Mouse (Mus musculus): ENCODE data around the gene Ifitm10. TPM values are rescaled to one million over a fixed set of nuclear protein-coding genes. Genes with fewer than 3 reads are reported as not detected.
"Not testable (repeated sequence)": the region's sequence is repeated elsewhere in the genome, so short reads cannot be mapped to it uniquely, and the experiment has no call there.

Ifitm10 gene
- polyA plus RNA-seq, 1 experiment, result 10.8 TPM

GRCm38 (mm10) chr7:142285130-142285835 is 88.3 kb downstream of the Ifitm10 start:
- H3K4me1 ChIP-seq (replicated peaks; ENCODE audit: control insufficient read depth, insufficient read depth, low read length), result 0 out of 2 replicates have a peak, but pooled peaks cover 2% of the 10 kb centered on the region
- no peaks in the 10 kb centered on the region for H3K36me3 ChIP-seq (ENCODE audit: control insufficient read depth, insufficient read depth, low read length)
- TF ChIP-seq CTCF (IDR thresholded peaks at IDR 0.05; ENCODE audit: borderline replicate concordance, control insufficient read depth, extremely low read depth, insufficient read depth, low read length, poor library complexity) (no peak), POLR2A (IDR thresholded peaks at IDR 0.05; ENCODE audit: control insufficient read depth, extremely low read depth, insufficient read depth, low read length, poor library complexity) (no peak)
- no peak overlapping the region for H3K4me3 ChIP-seq (ENCODE audit: control insufficient read depth, insufficient read depth, low read length)
- no peak for DNase-seq
- no peaks in the 10 kb centered on the region; the same call in 1 of the 2 replicates for H3K27me3 ChIP-seq (ENCODE audit: control insufficient read depth, insufficient read depth, low read length)
- WGBS, result 28% methylated on average over 23 of the region's 23 CpGs
- H3K27ac ChIP-seq (ENCODE audit: control insufficient read depth, insufficient read depth, low read length), result no peak overlapping the region

- Histone ChIP-seq H3K4me3 (ENCODE audit: control insufficient read depth, insufficient read depth, low read length) (peak overlapping the region; percentile 61), H3K27ac (ENCODE audit: control insufficient read depth, insufficient read depth, low read length) (no peak overlapping the region), H3K4me1 (replicated peaks; ENCODE audit: control insufficient read depth, insufficient read depth, low read length) (0 out of 2 replicates have a peak, but pooled peaks cover 2% of the 10 kb centered on the region), H3K36me3 (ENCODE audit: control insufficient read depth, insufficient read depth, low read length) (no peaks in the 10 kb centered on the region), H3K27me3 (ENCODE audit: control insufficient read depth, insufficient read depth, low read length) (no peaks in the 10 kb centered on the region; the same call in 1 of the 2 replicates)
- no peak for TF ChIP-seq POLR2A (IDR thresholded peaks at IDR 0.05; ENCODE audit: control insufficient read depth, extremely low read depth, insufficient read depth, low read length, poor library complexity)
- no peak for TF ChIP-seq CTCF (IDR thresholded peaks at IDR 0.05; ENCODE audit: borderline replicate concordance, control insufficient read depth, extremely low read depth, insufficient read depth, low read length, poor library complexity)
- DNase-seq, result peak; percentile 89
- under 1% methylated on average over 19 of the region's 19 CpGs for WGBS
Measured at GRCm38 (mm10) chr7:142284615-142285080, 88.9 kb downstream of the Ifitm10 start.

GRCm38 (mm10) chr7:142284023-142284591 is 89.4 kb downstream of the Ifitm10 start:
- under 1% methylated on average over 38 of the region's 38 CpGs for WGBS
- TF ChIP-seq CTCF (IDR thresholded peaks at IDR 0.05; ENCODE audit: borderline replicate concordance, control insufficient read depth, extremely low read depth, insufficient read depth, low read length, poor library complexity) (no peak; the same call in 1 of the 2 replicates), POLR2A (IDR thresholded peaks at IDR 0.05; ENCODE audit: control insufficient read depth, extremely low read depth, insufficient read depth, low read length, poor library complexity) (0 out of 2 replicates have a peak, but pooled peaks have one; percentile 25)
- 0 out of 2 replicates have a peak, but pooled peaks cover 2% of the 10 kb centered on the region for H3K4me1 ChIP-seq (replicated peaks; ENCODE audit: control insufficient read depth, insufficient read depth, low read length)
- peak overlapping the region; percentile 61 for H3K4me3 ChIP-seq (ENCODE audit: control insufficient read depth, insufficient read depth, low read length)
- no peaks in the 10 kb centered on the region for H3K36me3 ChIP-seq (ENCODE audit: control insufficient read depth, insufficient read depth, low read length)
- no peaks in the 10 kb centered on the region; the same call in 1 of the 2 replicates for H3K27me3 ChIP-seq (ENCODE audit: control insufficient read depth, insufficient read depth, low read length)
- DNase-seq, result peak; percentile 55
- H3K27ac ChIP-seq (ENCODE audit: control insufficient read depth, insufficient read depth, low read length), result no peak overlapping the region

GRCm38 (mm10) chr7:142282847-142283246 is 90.7 kb downstream of the Ifitm10 start:
- not testable (repeated sequence) for H3K4me1 ChIP-seq (replicated peaks; ENCODE audit: control insufficient read depth, insufficient read depth, low read length); DNase-seq; H3K27ac ChIP-seq (ENCODE audit: control insufficient read depth, insufficient read depth, low read length); H3K4me3 ChIP-seq (ENCODE audit: control insufficient read depth, insufficient read depth, low read length); H3K36me3 ChIP-seq (ENCODE audit: control insufficient read depth, insufficient read depth, low read length); H3K27me3 ChIP-seq (ENCODE audit: control insufficient read depth, insufficient read depth, low read length)
- WGBS, result 93% methylated on average over 2 of the region's 2 CpGs

GRCm38 (mm10) chr7:142279291-142279690 is 94.3 kb downstream of the Ifitm10 start:
- H3K36me3 ChIP-seq (ENCODE audit: control insufficient read depth, insufficient read depth, low read length); DNase-seq; H3K4me1 ChIP-seq (replicated peaks; ENCODE audit: control insufficient read depth, insufficient read depth, low read length); H3K4me3 ChIP-seq (ENCODE audit: control insufficient read depth, insufficient read depth, low read length); H3K27ac ChIP-seq (ENCODE audit: control insufficient read depth, insufficient read depth, low read length); H3K27me3 ChIP-seq (ENCODE audit: control insufficient read depth, insufficient read depth, low read length): not testable (repeated sequence)
- 88% methylated on average over 1 of the region's 1 CpGs for WGBS

- H3K4me3 ChIP-seq (ENCODE audit: control insufficient read depth, insufficient read depth, low read length); H3K27ac ChIP-seq (ENCODE audit: control insufficient read depth, insufficient read depth, low read length); H3K4me1 ChIP-seq (replicated peaks; ENCODE audit: control insufficient read depth, insufficient read depth, low read length); H3K36me3 ChIP-seq (ENCODE audit: control insufficient read depth, insufficient read depth, low read length); H3K27me3 ChIP-seq (ENCODE audit: control insufficient read depth, insufficient read depth, low read length): not testable (repeated sequence)
- DNase-seq, result peak; percentile 67
- 0% methylated on average over 3 of the region's 3 CpGs for WGBS
- TF ChIP-seq CTCF (IDR thresholded peaks at IDR 0.05; ENCODE audit: borderline replicate concordance, control insufficient read depth, extremely low read depth, insufficient read depth, low read length, poor library complexity), result 0 out of 2 replicates have a peak, but pooled peaks have one; percentile 27
Measured at GRCm38 (mm10) chr7:142278183-142278582, 95.4 kb downstream of the Ifitm10 start.

Other genes starting within 250 kb of the Ifitm10 start
- gene Gm39115, start 237.7 kb downstream of the Ifitm10 start, polyA plus RNA-seq (2012; rRNA removed), result not detected in 2 replicates
- gene Gm45337, start 229.1 kb downstream of the Ifitm10 start, polyA plus RNA-seq (2012; rRNA removed), result not detected in 2 replicates
- gene Gm29735, start 216.6 kb downstream of the Ifitm10 start, polyA plus RNA-seq (2012; rRNA removed), result not detected in 2 replicates
- gene Gm4553, start 208.0 kb downstream of the Ifitm10 start, polyA plus RNA-seq (2012; rRNA removed), result not detected in 2 replicates
- gene Krtap5-2, start 197.7 kb downstream of the Ifitm10 start, polyA plus RNA-seq (2012; rRNA removed), result not detected in 2 replicates
- not detected in 2 replicates for gene Gm10153, start 183.4 kb downstream of the Ifitm10 start, polyA plus RNA-seq (2012; rRNA removed)
- gene Krtap5-3, start 172.4 kb downstream of the Ifitm10 start, polyA plus RNA-seq (2012; rRNA removed), result not detected in 2 replicates
- not detected in 2 replicates for gene Gm7579, start 161.9 kb downstream of the Ifitm10 start, polyA plus RNA-seq (2012; rRNA removed)
- not detected in 2 replicates for gene Krtap5-5, start 143.8 kb downstream of the Ifitm10 start, polyA plus RNA-seq (2012; rRNA removed)
- gene Gm40460, start 132.7 kb downstream of the Ifitm10 start, polyA plus RNA-seq (2012; rRNA removed), result 0.19 TPM in 1 of 2 replicates, not detected in the other
- gene Gm2431, start 115.4 kb downstream of the Ifitm10 start, polyA plus RNA-seq (2012; rRNA removed), result not detected in 2 replicates
- not detected in 2 replicates for gene Gm4559, start 99.4 kb downstream of the Ifitm10 start, polyA plus RNA-seq (2012; rRNA removed)
- not detected in 2 replicates for gene Krtap5-1, start 76.6 kb downstream of the Ifitm10 start, polyA plus RNA-seq (2012; rRNA removed)
- not detected in 2 replicates for gene Krtap5-4, start 70.2 kb downstream of the Ifitm10 start, polyA plus RNA-seq (2012; rRNA removed)
- gene Gm49369, start 8.9 kb upstream of the Ifitm10 start, polyA plus RNA-seq (2012; rRNA removed), result 0.23 and 0.31 TPM in 2 replicates
- 762 and 992 TPM in 2 replicates for gene Ctsd, start 14.3 kb upstream of the Ifitm10 start, polyA plus RNA-seq (2012; rRNA removed)
- 2.2 and 5.2 TPM in 2 replicates for gene Syt8, start 61.1 kb upstream of the Ifitm10 start, polyA plus RNA-seq (2012; rRNA removed)
- gene Tnni2, start 68.1 kb upstream of the Ifitm10 start, polyA plus RNA-seq (2012; rRNA removed), result 3.2 and 4.3 TPM in 2 replicates
- 507 and 626 TPM in 2 replicates for gene Lsp1, start 87.1 kb upstream of the Ifitm10 start, polyA plus RNA-seq (2012; rRNA removed)
- gene Tnnt3, start 125.1 kb upstream of the Ifitm10 start, polyA plus RNA-seq (2012; rRNA removed), result 1.1 and 2.2 TPM in 2 replicates
- 16.7 and 21.3 TPM in 2 replicates for gene Mrpl23, start 158.9 kb upstream of the Ifitm10 start, polyA plus RNA-seq (2012; rRNA removed)